Mouse (Mus musculus) NIH3T3 (cell line): ENCODE data around the gene Lingo4.

Source experiments
- DNase-seq: peaks from one replicate; pipeline ENCODE4 v3.0.0-alpha.2; 2012; ENCODE audit warnings: low read depth

Lingo4 gene

DNA sequence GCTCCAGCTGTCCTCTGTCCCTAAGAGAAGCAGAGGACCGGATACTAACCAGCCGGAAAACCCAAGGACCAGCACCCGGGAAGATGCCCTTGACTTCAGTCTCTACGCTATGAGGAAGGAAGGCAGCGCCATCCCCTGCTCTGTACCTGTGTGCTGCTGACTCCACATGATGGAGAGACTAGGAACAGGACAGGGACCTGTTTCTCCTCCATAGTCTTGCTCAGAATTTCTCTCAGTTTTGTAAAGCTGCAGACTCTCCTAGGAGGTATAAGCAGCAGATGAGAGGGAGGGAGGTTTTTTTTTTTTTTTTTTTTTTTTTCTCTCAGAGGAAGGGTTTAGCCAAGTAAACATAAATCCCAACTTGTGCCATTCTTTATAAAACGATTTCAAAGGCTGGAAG is at the start of gene Lingo4:
Lingo4 (plus strand) TSS at position 301 of the 400 bp plus-strand sequence.
- no peak for DNase-seq

DNA sequence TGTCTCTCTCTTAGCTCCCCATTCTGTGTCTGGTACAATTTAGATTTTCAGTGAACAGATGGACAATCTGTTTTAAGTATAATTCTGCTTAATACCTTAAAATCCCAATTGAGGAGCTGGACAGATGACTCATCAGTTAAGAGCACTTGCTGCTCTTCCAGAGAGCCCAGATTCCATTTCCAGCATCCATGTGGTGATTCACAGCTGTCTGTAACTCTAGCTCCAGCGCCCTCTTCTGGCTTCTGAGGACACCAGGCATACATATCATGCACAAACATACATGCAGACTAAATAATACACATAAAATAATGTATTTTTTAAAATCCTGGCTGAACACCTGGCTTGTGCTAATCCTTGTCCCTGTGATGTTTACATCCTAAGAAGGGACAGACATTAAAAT is 37.5 kb upstream of the Lingo4 start:
- peak; percentile 87 for DNase-seq

- DNase-seq = no peak
These were observed 36.2 kb upstream of the Lingo4 start, which contains the start of gene C2cd4d for GRCm38 (mm10) chr3:94362138-94362537. TSS of gene C2cd4d (plus strand) at chr3:94362438.

DNA sequence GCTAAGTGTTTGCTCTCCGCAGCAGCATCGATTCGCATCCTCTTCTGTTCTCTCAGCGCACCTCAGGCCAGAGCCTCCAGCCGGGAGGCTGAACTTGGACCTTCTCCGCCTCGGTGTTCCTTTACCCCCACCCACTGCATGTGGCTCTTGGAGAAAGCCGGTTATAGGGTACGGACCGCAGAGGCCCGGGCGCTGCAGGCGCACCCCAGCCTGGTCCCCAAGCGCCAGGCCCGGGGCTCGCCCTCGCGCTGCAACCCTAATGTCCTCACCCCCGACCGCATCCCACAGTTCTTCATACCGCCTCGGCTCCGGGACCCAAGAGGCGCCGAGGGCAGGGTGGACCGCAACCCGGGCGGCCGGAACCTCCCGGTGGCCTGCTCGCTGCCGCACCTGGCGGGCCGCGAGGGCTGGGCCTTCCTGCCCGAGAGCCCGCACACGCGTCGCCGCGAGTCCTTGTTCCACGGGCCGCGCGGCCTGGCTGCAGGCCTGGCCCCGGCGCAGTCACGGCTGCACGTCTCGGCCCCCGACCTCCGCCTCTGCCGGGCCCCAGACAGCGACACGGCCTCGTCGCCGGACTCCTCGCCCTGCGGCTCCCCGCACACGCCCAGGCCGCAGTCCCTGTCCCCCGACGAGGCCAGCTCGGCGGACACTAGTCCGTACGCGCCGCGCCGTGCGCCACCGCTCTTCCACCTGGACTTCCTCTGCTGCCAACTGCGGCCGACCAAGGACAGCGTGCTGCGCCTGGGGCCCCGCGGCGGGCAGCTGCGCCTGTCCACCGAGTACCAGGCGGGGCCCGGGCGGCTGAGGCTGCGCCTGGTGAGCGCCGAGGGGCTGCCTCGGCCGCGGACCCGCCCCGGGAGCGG is 34.8 kb upstream of the Lingo4 start:
- no peak for DNase-seq

DNA sequence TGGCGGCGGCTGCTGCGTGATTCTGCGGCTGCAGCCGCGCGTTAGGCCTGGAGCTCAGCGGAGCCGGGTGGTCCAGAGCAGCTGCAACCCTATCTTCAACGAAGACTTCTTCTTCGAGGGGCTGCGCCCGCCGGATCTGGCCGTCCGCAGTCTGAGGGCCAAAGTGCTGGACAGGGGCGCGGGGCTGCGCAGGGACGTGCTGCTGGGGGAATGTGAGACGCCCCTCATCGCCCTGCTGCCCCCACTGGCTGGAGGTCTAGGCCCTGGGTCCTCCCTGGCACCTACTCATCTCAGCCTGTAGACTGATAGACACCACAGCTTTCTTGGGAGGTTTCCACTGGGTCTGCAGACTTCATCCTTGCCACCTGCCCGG is 34.2 kb upstream of the Lingo4 start:
- DNase-seq = no peak

DNA sequence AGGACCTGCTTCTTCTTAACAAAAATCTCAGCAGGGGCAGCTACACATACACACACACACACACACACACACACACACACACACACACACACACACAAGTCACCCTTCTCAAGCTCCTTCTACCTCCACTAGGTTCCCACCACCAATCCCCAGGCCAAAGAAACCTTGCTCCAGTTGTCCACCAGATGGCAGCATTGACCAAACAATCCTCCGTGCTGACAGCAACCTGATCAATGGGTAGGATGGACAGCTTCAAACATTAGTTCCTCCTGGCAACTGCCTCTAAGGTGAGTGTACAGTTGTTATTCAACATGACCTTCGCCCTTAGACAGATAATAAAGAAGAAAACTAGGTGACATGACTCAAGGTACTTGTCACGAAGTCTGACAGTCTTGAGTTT is 31.6 kb upstream of the Lingo4 start:
- peak; percentile 89 for DNase-seq

DNA sequence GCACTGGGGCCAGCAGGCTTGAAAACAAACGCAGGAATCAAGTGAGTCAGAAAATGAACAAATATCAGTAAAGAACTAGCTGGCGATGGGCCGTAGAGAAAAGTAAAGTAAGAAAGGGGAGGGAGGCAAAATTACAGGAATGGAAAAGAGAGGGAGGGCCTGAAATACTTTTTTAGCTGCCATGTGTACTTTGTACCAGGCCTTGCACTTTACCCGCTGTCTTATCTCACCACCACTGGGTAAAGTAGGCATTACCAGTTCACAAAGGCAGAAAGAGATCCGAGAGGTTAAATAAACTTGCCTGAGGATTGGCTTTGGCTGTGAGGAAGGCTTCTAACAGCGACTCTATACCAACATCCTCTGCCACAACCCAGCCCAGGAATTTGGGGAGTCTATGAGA is 30.8 kb upstream of the Lingo4 start:
- DNase-seq = no peak

GRCm38 (mm10) chr3:94368631-94369030 is 29.7 kb upstream of the Lingo4 start:
- DNase-seq = no peak

DNA sequence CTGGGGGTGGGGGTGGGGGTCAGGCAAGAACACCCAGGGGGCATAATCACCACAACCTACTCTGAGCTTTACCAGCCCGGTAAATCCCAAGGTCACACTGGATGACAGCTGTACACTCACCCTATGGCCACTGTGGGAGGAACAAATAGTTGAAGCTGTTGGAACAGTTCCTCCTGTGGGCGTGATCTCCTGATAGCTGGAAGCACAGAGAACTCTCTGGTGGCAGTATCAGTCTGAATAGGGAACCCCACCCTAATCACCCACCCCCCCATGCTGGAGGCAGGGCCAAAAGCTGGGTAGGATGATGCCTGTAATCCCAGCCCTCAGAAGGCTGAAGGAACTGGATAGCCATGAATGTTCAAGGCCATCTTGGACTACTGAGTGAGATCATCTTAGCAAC is 28.6 kb upstream of the Lingo4 start:
- no peak for DNase-seq

- peak; percentile 88 for DNase-seq
These were observed 26.7 kb upstream of the Lingo4 start for GRCm38 (mm10) chr3:94371637-94372036.

- no peak for DNase-seq
These were observed 26.3 kb upstream of the Lingo4 start for GRCm38 (mm10) chr3:94372038-94372437.

DNA sequence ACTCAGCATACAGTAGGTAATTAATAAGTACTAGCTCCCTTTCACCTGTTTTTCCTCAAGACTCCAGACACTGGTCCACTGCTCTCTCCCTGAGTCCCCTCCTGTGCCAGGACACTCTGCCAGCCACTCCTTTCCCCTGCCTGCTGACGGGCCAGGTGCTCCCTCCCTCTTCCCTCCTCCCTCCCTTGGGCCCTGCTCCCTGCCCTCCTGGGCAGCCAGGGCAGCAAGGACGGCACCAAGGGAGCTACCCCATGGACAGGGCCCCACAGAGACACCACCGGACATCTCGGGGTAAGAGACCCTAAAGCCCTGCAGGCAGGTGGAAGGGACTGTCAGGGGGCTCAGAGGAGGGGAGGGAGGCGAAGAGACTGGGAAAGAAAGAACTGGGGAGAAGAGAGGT is 25.7 kb upstream of the Lingo4 start, which contains the start of gene Rorc:
Rorc (plus strand) TSS at position 154 of the 400 bp plus-strand sequence.
- no peak for DNase-seq

DNA sequence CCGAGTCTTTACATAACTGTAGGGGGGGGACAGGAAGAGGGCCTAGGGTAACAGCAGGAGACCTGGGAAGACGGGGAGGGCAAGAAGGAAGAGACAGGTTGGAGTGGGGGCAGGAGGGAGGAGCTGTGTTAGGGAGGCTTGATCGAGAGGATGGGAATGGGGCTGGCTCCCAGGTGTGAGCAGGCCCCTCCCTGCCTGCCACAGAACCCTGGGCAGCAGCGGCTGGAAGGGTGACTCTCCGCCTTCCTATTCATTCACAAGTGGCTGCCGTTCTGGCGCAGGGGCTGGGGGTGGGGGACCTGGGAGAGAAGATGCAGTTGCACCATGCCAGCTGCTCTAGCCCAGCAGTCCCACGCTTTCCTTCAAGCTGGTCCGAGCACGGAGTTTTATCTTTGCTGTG is 25.2 kb upstream of the Lingo4 start:
- DNase-seq = peak; percentile 15

DNA sequence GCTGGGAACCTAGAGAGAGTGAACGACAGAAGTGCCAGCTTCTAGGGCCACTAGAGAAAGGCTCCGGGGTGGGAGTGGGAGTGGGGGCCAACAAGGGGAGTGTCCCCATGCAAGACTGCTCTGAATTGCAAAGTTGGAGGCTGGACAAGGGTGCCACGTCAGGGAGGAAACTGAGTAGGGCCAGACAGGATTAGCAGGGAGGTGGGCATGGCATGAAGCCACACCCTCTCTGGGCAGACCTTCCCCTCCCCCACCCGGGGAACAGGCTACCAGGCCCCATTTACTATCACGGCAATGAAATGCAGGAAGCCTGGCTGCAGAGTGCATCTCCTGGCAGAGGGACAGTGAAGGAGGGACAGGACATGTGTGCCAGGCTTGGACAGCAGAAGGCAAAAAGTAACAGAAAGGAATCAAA is 24.7 kb upstream of the Lingo4 start:
- peak; percentile 55 for DNase-seq

GRCm38 (mm10) chr3:94374636-94375035 is 23.7 kb upstream of the Lingo4 start:
- DNase-seq = no peak

DNA sequence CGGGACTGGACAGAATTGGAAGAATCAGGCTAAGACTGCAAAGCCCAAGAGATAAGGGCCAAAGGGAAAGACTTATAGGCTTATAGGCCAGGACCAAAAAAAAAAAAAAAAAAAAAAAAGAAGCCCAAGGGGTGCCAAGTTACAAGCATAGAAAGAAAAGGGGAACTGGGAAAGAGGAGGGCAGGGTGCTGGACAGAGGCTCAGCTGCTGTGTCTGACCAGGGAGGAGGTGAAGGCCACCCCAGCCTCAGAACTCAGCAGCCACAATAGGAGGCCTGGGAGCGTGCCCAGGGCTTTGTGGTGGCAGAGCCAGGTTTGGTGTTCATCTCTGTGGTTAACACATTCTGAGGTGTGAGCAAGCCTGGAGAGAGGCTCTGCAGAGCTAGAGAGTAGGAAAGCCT is 23.2 kb upstream of the Lingo4 start:
- DNase-seq = peak; percentile 37

- DNase-seq = no peak
These were observed 22.5 kb upstream of the Lingo4 start for GRCm38 (mm10) chr3:94375861-94376260.

DNA sequence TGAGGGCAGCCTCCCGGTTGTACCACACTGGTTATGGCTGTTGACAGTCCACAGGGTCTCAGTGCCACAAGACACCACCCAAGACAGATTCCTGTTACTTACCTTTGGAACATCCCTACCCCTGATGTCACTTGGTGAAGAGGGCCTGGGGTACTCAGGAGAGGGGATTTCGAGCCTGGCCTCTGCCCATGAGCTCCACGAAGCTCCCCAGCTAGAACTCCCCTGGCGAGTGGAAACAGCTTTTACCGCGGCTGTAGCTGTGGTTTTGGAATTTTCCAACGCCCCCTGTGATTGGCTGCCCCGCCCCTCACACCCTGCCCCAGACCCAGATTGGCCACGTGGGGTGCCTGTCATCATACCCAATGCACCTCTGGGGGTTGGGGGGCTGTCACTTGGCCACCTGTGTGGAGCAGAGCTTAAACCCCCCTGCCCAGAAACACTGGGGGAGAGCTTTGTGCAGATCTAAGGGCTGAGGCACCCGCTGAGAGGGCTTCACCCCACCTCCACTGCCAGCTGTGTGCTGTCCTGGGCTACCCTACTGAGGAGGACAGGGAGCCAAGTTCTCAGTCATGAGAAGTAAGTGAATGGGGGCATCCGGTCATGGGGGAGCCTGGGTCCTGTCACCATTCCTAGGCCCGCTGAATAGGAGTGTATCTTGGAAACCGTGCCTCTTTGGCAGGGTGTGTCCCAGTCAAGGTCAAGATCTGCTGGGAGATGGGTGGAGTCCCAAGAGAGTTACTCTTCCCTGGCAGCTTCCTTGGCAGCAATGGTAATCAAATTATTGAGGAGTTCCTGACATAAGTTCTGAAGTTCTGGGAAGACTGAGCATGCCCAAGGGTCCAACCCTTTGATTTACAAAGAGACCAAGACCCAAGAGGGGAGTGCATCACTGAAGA is 21.0 kb upstream of the Lingo4 start:
- DNase-seq = no peak

DNA sequence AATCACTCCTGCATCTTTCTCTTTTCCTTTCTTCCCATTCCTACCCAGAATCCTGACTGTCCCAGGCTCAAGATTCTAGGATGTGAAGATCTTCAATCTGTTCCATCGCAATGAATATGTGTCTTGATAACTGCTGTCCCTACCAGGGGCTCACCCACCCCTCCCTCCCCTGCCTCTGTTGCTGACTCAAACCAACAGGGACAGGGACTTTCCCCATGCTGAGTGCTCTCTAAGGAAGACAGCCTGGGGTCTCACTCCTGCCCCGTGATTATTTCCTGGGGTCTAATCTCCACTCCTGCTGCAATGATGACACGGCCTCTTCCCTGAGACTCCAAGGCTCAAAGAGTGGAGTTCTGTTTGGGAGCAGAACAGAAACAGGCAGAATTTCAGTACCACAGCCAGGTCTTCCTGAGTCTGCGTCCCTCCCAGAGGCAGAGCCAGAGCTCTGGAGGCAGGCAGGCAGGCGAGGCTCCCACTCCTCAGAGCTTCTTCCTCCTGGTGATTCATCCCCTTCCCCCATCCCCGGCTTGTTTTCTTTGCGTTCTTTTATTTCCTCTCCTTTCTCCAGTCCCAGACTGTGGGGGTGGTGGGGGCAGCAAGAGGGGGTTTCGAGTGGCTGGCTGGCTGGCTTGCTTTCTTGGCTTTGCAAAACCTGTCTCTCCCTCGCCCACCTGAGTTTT is 18.3 kb upstream of the Lingo4 start:
- peak; percentile 59 for DNase-seq

- no peak for DNase-seq
These were observed 16.0 kb upstream of the Lingo4 start for GRCm38 (mm10) chr3:94382308-94382707.

GRCm38 (mm10) chr3:94383476-94383875 is 14.8 kb upstream of the Lingo4 start:
- peak; percentile 24 for DNase-seq

GRCm38 (mm10) chr3:94386671-94387070 is 11.6 kb upstream of the Lingo4 start:
- DNase-seq = no peak
